Mouse (Mus musculus) liver, embryonic 12.5 days (tissue): ENCODE data around the gene Lamb3. TPM values are rescaled to one million over a fixed set of nuclear protein-coding genes. Genes with fewer than 3 reads are reported as not detected.
"Not testable (repeated sequence)": the region's sequence is repeated elsewhere in the genome, so short reads cannot be mapped to it uniquely, and the experiment has no call there.

Source experiments
- ATAC-seq: fragments of 200-750 bp; cut with Nextera tagmentation; 2 replicates; pipeline ENCODE4 v1.8.0; 2017; ENCODE audit warnings: moderate number of reproducible peaks, mild to moderate bottlenecking, moderate library complexity
- H3K27ac ChIP-seq: fragments of 300-500 bp; sonication (generic); 2 replicates; pipeline ENCODE4 v1.5.1; 2016; ENCODE audit warnings: mild to moderate bottlenecking
- H3K27me3 ChIP-seq: fragments of 300-500 bp; sonication (generic); replicated peaks from 2 replicates; pipeline ENCODE4 v1.6.1; 2016; ENCODE audit warnings: mild to moderate bottlenecking, moderate library complexity
- H3K36me3 ChIP-seq: fragments of 300-500 bp; sonication (generic); 2 replicates; pipeline ENCODE4 v1.6.1; 2016; ENCODE audit warnings: mild to moderate bottlenecking, moderate library complexity
- H3K4me1 ChIP-seq: fragments of 300-500 bp; sonication (generic); 2 replicates; pipeline ENCODE4 v1.6.1; 2016
- H3K4me2 ChIP-seq: fragments of 300-500 bp; sonication (generic); 2 replicates; pipeline ENCODE4 v1.6.1; 2016; ENCODE audit warnings: mild to moderate bottlenecking, moderate library complexity
- H3K4me3 ChIP-seq: fragments of 300-500 bp; sonication (generic); 2 replicates; pipeline ENCODE4 v1.5.1; 2016; ENCODE audit warnings: mild to moderate bottlenecking, moderate library complexity
- H3K9ac ChIP-seq: fragments of 300-500 bp; sonication (generic); 2 replicates; pipeline ENCODE4 v1.6.1; 2016; ENCODE audit warnings: mild to moderate bottlenecking, moderate library complexity
- H3K9me3 ChIP-seq: fragments of 300-500 bp; sonication (generic); replicated peaks from 2 replicates; pipeline ENCODE4 v1.6.1; 2016; ENCODE audit warnings: mild to moderate bottlenecking, moderate library complexity
- WGBS: fragments of 180-500 bp; shearing (Covaris S2); methylation state at CpG from one replicate; pipeline ENCODE4 v1.1.7; 2016; ENCODE audit not compliant: insufficient replicate concordance; 5-methylcytosine and 5-hydroxymethylcytosine counted together
- polyA plus RNA-seq: library from polyadenylated mRNA; unstranded; fragments of >200 nt; fragmentation: Nextera tagmentation; extraction: Ambion mirVana; gene quantifications from 2 replicates; pipeline ENCODE4 v1.2.1, GENCODE M21; 2016

Lamb3 gene
- polyA plus RNA-seq, 1 experiment from 2014 or later: 0.04 TPM

- H3K27ac ChIP-seq: peak overlapping the region; percentile 71
- peak overlapping the region; percentile 58 for H3K4me2 ChIP-seq
- H3K9me3 ChIP-seq: no peaks in the 10 kb centered on the region
- H3K4me3 ChIP-seq: peak overlapping the region; percentile 45
- peak; percentile 9 for ATAC-seq
- H3K9ac ChIP-seq: peak overlapping the region; percentile 53
- H3K4me1 ChIP-seq: peaks cover 9% of the 10 kb centered on the region; the same call in 1 of the 2 replicates
- H3K36me3 ChIP-seq: no peaks in the 10 kb centered on the region
- WGBS: 31% methylated on average over 24 of the region's 24 CpGs
- no peaks in the 10 kb centered on the region for H3K27me3 ChIP-seq
These were observed 64.8 kb downstream of the Lamb3 start for GRCm38 (mm10) chr1:193272137-193272915.

GRCm38 (mm10) chr1:193272916-193273601 lies 65.6 kb downstream of the Lamb3 start, which contains the start of gene G0s2:
TSS of gene G0s2 (minus strand) at chr1:193273217.
- WGBS: 2% methylated on average over 23 of the region's 23 CpGs

GRCm38 (mm10) chr1:193274407-193275071 lies 67.0 kb downstream of the Lamb3 start:
- H3K9ac ChIP-seq: no peak overlapping the region
- no peaks in the 10 kb centered on the region for H3K27me3 ChIP-seq
- H3K27ac ChIP-seq: no peak overlapping the region
- peaks cover 9% of the 10 kb centered on the region; the same call in 1 of the 2 replicates for H3K4me1 ChIP-seq
- no peak overlapping the region for H3K4me2 ChIP-seq
- H3K36me3 ChIP-seq: no peaks in the 10 kb centered on the region
- no peak overlapping the region for H3K4me3 ChIP-seq
- H3K9me3 ChIP-seq: no peaks in the 10 kb centered on the region
- WGBS: 58% methylated on average over 8 of the region's 8 CpGs
- ATAC-seq: 0 out of 2 replicates have a peak, but pooled peaks have one; percentile 17

More at GRCm38 (mm10) chr1:193272916-193273601, 65.6 kb downstream of the Lamb3 start, which contains the start of gene G0s2:
- Histone ChIP-seq H3K4me2 (peak within 1 kb of the TSS; percentile 58), H3K9me3 (no peaks in the 10 kb centered on the region), H3K36me3 (no peaks in the 10 kb centered on the region), H3K4me3 (peak within 1 kb of the TSS; percentile 45), H3K27me3 (no peaks in the 10 kb centered on the region), H3K9ac (peak within 1 kb of the TSS; percentile 53), H3K4me1 (peaks cover 9% of the 10 kb centered on the region; the same call in 1 of the 2 replicates), H3K27ac (peak within 1 kb of the TSS; percentile 71)
- ATAC-seq: peak; percentile 77

- no peak overlapping the region for H3K9ac ChIP-seq
- H3K4me2 ChIP-seq: no peak overlapping the region
- ATAC-seq: no peak
- H3K9me3 ChIP-seq: no peaks in the 10 kb centered on the region
- no peak overlapping the region for H3K4me3 ChIP-seq
- WGBS: 51% methylated on average over 6 of the region's 6 CpGs
- H3K27ac ChIP-seq: no peak overlapping the region
- no peaks in the 10 kb centered on the region for H3K27me3 ChIP-seq
- no peaks in the 10 kb centered on the region for H3K36me3 ChIP-seq
- H3K4me1 ChIP-seq: peaks cover 1% of the 10 kb centered on the region; the same call in 1 of the 2 replicates
These were observed 71.0 kb downstream of the Lamb3 start for GRCm38 (mm10) chr1:193278414-193279045.

DNA sequence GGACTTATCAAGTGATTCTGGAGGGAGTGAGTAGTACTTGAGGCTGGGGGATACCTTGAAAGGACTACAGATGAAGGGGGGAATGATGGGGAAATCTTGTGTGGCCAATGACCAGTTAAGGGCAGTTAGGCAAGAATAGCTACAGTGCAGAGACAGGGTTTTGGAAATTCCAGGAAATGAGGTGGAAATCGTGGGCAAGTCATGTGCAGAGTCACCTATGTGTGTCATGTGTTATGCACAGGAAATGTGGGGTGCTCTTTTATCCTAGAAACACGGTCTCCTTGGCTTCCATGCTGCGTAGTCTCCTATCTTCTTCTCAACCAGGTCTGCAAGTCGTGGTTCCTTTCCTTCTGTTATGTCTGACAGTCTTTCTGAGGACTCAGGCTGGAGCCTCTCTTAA lies 72.0 kb downstream of the Lamb3 start:
- H3K27ac ChIP-seq: no peak overlapping the region
- 53% methylated on average over 4 of the region's 4 CpGs for WGBS
- no peaks in the 10 kb centered on the region for H3K36me3 ChIP-seq
- no peaks in the 10 kb centered on the region for H3K27me3 ChIP-seq
- no peak overlapping the region for H3K9ac ChIP-seq
- H3K4me1 ChIP-seq: no peaks in the 10 kb centered on the region
- no peak for ATAC-seq
- no peak overlapping the region for H3K4me3 ChIP-seq
- H3K4me2 ChIP-seq: no peak overlapping the region
- H3K9me3 ChIP-seq: no peaks in the 10 kb centered on the region

- no peak overlapping the region for H3K4me2 ChIP-seq
- H3K4me3 ChIP-seq: no peak overlapping the region
- no peaks in the 10 kb centered on the region for H3K27me3 ChIP-seq
- no peak overlapping the region for H3K27ac ChIP-seq
- H3K9ac ChIP-seq: no peak overlapping the region
- H3K4me1 ChIP-seq: no peaks in the 10 kb centered on the region
- no peaks in the 10 kb centered on the region for H3K36me3 ChIP-seq
- ATAC-seq: no peak
- WGBS: 67% methylated on average over 2 of the region's 2 CpGs
- no peaks in the 10 kb centered on the region for H3K9me3 ChIP-seq
These were observed 73.8 kb downstream of the Lamb3 start for GRCm38 (mm10) chr1:193281344-193281743.

DNA sequence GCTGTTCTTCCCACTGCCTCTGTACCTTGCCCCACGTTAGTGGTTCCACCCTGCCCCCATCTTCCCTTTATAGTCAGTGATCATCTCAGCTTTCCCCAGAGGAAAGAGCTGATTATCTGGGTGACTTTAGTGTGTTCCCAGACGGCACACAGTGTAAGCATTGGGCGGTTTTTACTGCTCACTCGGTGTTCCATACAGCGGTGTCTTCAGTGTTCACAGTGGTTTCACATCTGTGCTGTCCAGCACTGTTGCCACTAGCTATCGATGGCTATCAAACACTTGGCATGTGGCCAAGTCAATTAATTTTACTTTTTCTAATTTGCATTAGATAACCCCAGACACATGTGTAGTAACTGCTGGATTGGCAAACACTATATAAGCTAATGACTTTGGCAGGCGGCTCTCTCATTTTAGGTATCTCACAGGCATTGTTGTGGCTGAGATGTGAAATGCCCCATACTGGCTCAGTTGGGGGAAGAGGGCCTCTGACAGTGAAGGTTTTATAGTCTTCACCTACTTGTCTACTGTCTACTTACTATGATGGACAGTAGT lies 76.8 kb downstream of the Lamb3 start:
- no peak overlapping the region for H3K9ac ChIP-seq
- 72% methylated on average over 7 of the region's 7 CpGs for WGBS
- H3K36me3 ChIP-seq: no peaks in the 10 kb centered on the region
- no peak overlapping the region for H3K4me2 ChIP-seq
- H3K4me1 ChIP-seq: no peaks in the 10 kb centered on the region
- H3K27ac ChIP-seq: no peak overlapping the region
- no peaks in the 10 kb centered on the region for H3K9me3 ChIP-seq
- peak; percentile 33; the same call in 1 of the 2 replicates for ATAC-seq
- H3K27me3 ChIP-seq: no peaks in the 10 kb centered on the region
- H3K4me3 ChIP-seq: no peak overlapping the region

DNA sequence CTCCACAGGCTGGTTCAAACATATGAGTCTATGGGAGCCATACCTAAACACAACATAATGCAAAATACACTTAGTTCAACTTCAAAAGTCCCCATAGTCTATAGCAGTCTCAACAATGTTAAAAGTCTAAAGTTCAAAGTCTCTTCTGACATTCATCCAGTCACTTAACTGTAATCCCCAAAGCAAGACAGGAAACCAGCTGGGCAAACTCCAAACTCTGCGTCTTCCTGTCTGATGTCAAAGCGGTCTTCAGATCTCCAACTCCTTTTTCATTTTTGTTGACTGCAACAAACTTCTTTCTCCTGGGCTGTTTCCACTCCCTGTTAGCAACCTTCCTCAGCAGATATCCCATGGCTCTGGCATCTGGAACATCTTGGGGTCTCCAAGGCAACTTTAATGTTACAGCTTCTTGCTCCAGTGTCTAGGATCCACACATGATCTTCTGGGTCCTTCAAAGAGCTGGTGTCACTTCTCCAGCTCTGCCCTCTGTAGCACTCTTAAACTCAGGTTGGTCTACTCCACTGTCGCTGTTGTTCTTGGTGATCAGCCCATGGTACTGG lies 78.3 kb downstream of the Lamb3 start:
- H3K36me3 ChIP-seq, H3K27ac ChIP-seq, H3K27me3 ChIP-seq, H3K9ac ChIP-seq, H3K9me3 ChIP-seq, H3K4me2 ChIP-seq, ATAC-seq, H3K4me1 ChIP-seq, H3K4me3 ChIP-seq: not testable (repeated sequence)
- WGBS: 62% methylated on average over 3 of the region's 3 CpGs

GRCm38 (mm10) chr1:193287578-193287977 lies 80.1 kb downstream of the Lamb3 start:
- H3K4me3 ChIP-seq: no peak overlapping the region
- no peaks in the 10 kb centered on the region for H3K27me3 ChIP-seq
- no peaks in the 10 kb centered on the region for H3K4me1 ChIP-seq
- H3K4me2 ChIP-seq: no peak overlapping the region
- no peaks in the 10 kb centered on the region for H3K9me3 ChIP-seq
- 60% methylated on average over 2 of the region's 2 CpGs for WGBS
- H3K9ac ChIP-seq: no peak overlapping the region
- no peaks in the 10 kb centered on the region for H3K36me3 ChIP-seq
- no peak overlapping the region for H3K27ac ChIP-seq
- no peak for ATAC-seq

DNA sequence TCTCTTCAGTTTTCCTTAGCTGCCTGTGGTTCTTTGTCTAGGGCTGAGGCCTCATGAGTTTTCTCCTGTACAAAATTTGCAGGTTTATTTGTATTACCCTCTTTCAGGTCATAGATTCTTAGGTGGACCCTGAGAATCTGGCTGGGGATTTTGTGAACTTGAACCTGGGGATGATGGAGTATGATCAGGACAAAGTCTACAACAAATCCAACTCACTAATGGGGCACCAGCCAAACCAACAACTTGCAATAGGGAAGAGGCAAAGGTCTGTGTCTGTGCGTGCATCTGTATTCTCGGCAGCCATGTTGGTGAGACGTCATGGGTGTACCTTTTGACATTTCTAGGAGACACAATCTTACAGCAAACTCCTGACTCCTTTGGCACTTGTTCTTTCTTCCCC lies 81.6 kb downstream of the Lamb3 start:
- Histone ChIP-seq H3K9ac (no peak overlapping the region), H3K4me3 (no peak overlapping the region), H3K36me3 (no peaks in the 10 kb centered on the region), H3K27ac (no peak overlapping the region), H3K9me3 (no peaks in the 10 kb centered on the region), H3K27me3 (no peaks in the 10 kb centered on the region), H3K4me2 (no peak overlapping the region), H3K4me1 (no peaks in the 10 kb centered on the region)
- WGBS: 74% methylated on average over 3 of the region's 3 CpGs
- no peak for ATAC-seq

GRCm38 (mm10) chr1:193289914-193290313 lies 82.4 kb downstream of the Lamb3 start:
- no peak overlapping the region for H3K9ac ChIP-seq
- H3K36me3 ChIP-seq: no peaks in the 10 kb centered on the region
- WGBS: 75% methylated on average over 5 of the region's 5 CpGs
- no peak overlapping the region for H3K4me2 ChIP-seq
- no peaks in the 10 kb centered on the region for H3K4me1 ChIP-seq
- no peak overlapping the region for H3K27ac ChIP-seq
- H3K27me3 ChIP-seq: no peaks in the 10 kb centered on the region
- H3K9me3 ChIP-seq: no peaks in the 10 kb centered on the region
- H3K4me3 ChIP-seq: no peak overlapping the region
- ATAC-seq: 0 out of 2 replicates have a peak, but pooled peaks have one; percentile 37
